Mouse (Mus musculus) activated CD4-positive, CD25-positive, alpha-beta regulatory T cell, adult 4 months (primary cell): Measurements from ENCODE around the gene Sparc. TPM values are rescaled to one million over a fixed set of nuclear protein-coding genes. Genes with fewer than 3 reads are reported as not detected.

Experiments
- ATAC-seq: one replicate; pipeline ENCODE4 v1.8.0; 2017
- polyA plus RNA-seq, 2 experiments: library from polyadenylated mRNA; unstranded; fragments of 100-300 nt; shearing (Covaris generic); gene quantifications; one replicate each; pipeline ENCODE4 v1.2.1; 2017

The Sparc gene
- polyA plus RNA-seq, 2 experiments from 2014 or later: not detected

GRCm38 (mm10) chr11:55404659-55405457 lies 18.1 kb downstream of the Sparc start:
- no peak for ATAC-seq

- ATAC-seq: no peak
These were observed 22.1 kb downstream of the Sparc start for GRCm38 (mm10) chr11:55400863-55401262.

- ATAC-seq: no peak
These were observed 24.6 kb downstream of the Sparc start for GRCm38 (mm10) chr11:55398371-55398770.

- no peak for ATAC-seq
These were observed 25.5 kb downstream of the Sparc start for GRCm38 (mm10) chr11:55397441-55397840.

GRCm38 (mm10) chr11:55397036-55397435 lies 25.9 kb downstream of the Sparc start:
- no peak for ATAC-seq

- ATAC-seq: no peak
These were observed 27.8 kb downstream of the Sparc start for GRCm38 (mm10) chr11:55395073-55395642.

GRCm38 (mm10) chr11:55394592-55394991 lies 28.4 kb downstream of the Sparc start:
- no peak for ATAC-seq

- no peak for ATAC-seq
These were observed 30.5 kb downstream of the Sparc start for GRCm38 (mm10) chr11:55392474-55392873.

GRCm38 (mm10) chr11:55389778-55390177 lies 33.2 kb downstream of the Sparc start:
- ATAC-seq: no peak

- no peak for ATAC-seq
These were observed 35.4 kb downstream of the Sparc start for GRCm38 (mm10) chr11:55387576-55387975.

GRCm38 (mm10) chr11:55386424-55387063 lies 36.4 kb downstream of the Sparc start:
- peak; percentile 54 for ATAC-seq

- ATAC-seq: no peak
These were observed 39.4 kb downstream of the Sparc start for GRCm38 (mm10) chr11:55383463-55384045.

GRCm38 (mm10) chr11:55380908-55381307 lies 42.1 kb downstream of the Sparc start:
- ATAC-seq: no peak

GRCm38 (mm10) chr11:55378371-55378770 lies 44.6 kb downstream of the Sparc start:
- ATAC-seq: no peak

- ATAC-seq: no peak
These were observed 49.1 kb downstream of the Sparc start for GRCm38 (mm10) chr11:55373838-55374237.

- no peak for ATAC-seq
These were observed 49.6 kb downstream of the Sparc start for GRCm38 (mm10) chr11:55373373-55373772.

- ATAC-seq: no peak
These were observed 51.0 kb downstream of the Sparc start for GRCm38 (mm10) chr11:55372001-55372400.

GRCm38 (mm10) chr11:55369093-55369471 lies 53.9 kb downstream of the Sparc start:
- no peak for ATAC-seq

- ATAC-seq: no peak
These were observed 54.4 kb downstream of the Sparc start for GRCm38 (mm10) chr11:55368388-55369092.

- ATAC-seq: no peak
These were observed 55.2 kb downstream of the Sparc start for GRCm38 (mm10) chr11:55367783-55368182.

- ATAC-seq: no peak
These were observed 57.1 kb downstream of the Sparc start for GRCm38 (mm10) chr11:55365840-55366239.

- no peak for ATAC-seq
These were observed 57.7 kb downstream of the Sparc start for GRCm38 (mm10) chr11:55365242-55365641.

GRCm38 (mm10) chr11:55364662-55365061 lies 58.3 kb downstream of the Sparc start:
- no peak for ATAC-seq
